Mouse (Mus musculus): Measurements from ENCODE around the gene Ubac2. TPM values are rescaled to one million over a fixed set of nuclear protein-coding genes. Genes with fewer than 3 reads are reported as not detected.

The Ubac2 gene
- polyA plus RNA-seq, 1 experiment from 2014 or later = 47.2 TPM

GRCm38 (mm10) chr14:122029851-122030250 is 151.4 kb downstream of the Ubac2 start:
- no peak for ATAC-seq (replicated peaks)
- Histone ChIP-seq H3K27ac (no peak overlapping the region), H3K4me1 (no peaks in the 10 kb centered on the region), H3K4me3 (no peak overlapping the region), H3K9me3 (no peaks in the 10 kb centered on the region), H3K27me3 (replicated peaks) (no peaks in the 10 kb centered on the region), H3K4me2 (no peak overlapping the region), H3K36me3 (replicated peaks) (no peaks in the 10 kb centered on the region), H3K9ac (no peak overlapping the region)
- WGBS = 86% methylated on average over 4 of the region's 4 CpGs

- H3K9me3 ChIP-seq = no peaks in the 10 kb centered on the region
- 81% methylated on average over 2 of the region's 2 CpGs for WGBS
- H3K36me3 ChIP-seq (replicated peaks) = no peaks in the 10 kb centered on the region
- H3K27ac ChIP-seq = no peak overlapping the region
- ATAC-seq (replicated peaks) = no peak
- H3K4me3 ChIP-seq = no peak overlapping the region
- no peak overlapping the region for H3K4me2 ChIP-seq
- H3K4me1 ChIP-seq = no peaks in the 10 kb centered on the region
- no peak overlapping the region for H3K9ac ChIP-seq
- no peaks in the 10 kb centered on the region for H3K27me3 ChIP-seq (replicated peaks)
Measured at GRCm38 (mm10) chr14:122032045-122032444, 153.6 kb downstream of the Ubac2 start.

- no peak within 1 kb of the TSS for H3K9ac ChIP-seq
- H3K36me3 ChIP-seq (replicated peaks) = no peaks in the 10 kb centered on the region
- H3K27ac ChIP-seq = no peak within 1 kb of the TSS
- H3K4me3 ChIP-seq = no peak within 1 kb of the TSS
- ATAC-seq (replicated peaks) = no peak
- H3K4me2 ChIP-seq = no peak within 1 kb of the TSS
- no peaks in the 10 kb centered on the region for H3K27me3 ChIP-seq (replicated peaks)
- WGBS = 92% methylated on average over 13 of the region's 13 CpGs
- H3K9me3 ChIP-seq = no peaks in the 10 kb centered on the region
- H3K4me1 ChIP-seq = no peaks in the 10 kb centered on the region
Measured at GRCm38 (mm10) chr14:122034451-122034850, 156.0 kb downstream of the Ubac2 start, which contains the start of gene Timm8a2. Gene Timm8a2, plus strand, starts transcription at chr14:122034674.

GRCm38 (mm10) chr14:122035181-122035580 is 156.8 kb downstream of the Ubac2 start:
- H3K36me3 ChIP-seq (replicated peaks) = no peaks in the 10 kb centered on the region
- H3K4me2 ChIP-seq = no peak overlapping the region
- H3K9ac ChIP-seq = no peak overlapping the region
- no peak overlapping the region for H3K27ac ChIP-seq
- H3K27me3 ChIP-seq (replicated peaks) = no peaks in the 10 kb centered on the region
- no peaks in the 10 kb centered on the region for H3K9me3 ChIP-seq
- H3K4me1 ChIP-seq = no peaks in the 10 kb centered on the region
- WGBS = 95% methylated on average over 1 of the region's 1 CpGs
- no peak for ATAC-seq (replicated peaks)
- H3K4me3 ChIP-seq = no peak overlapping the region

GRCm38 (mm10) chr14:122035860-122036259 is 157.4 kb downstream of the Ubac2 start:
- ATAC-seq (replicated peaks) = no peak
- H3K9ac ChIP-seq = no peak overlapping the region
- no peak overlapping the region for H3K4me3 ChIP-seq
- H3K27me3 ChIP-seq (replicated peaks) = no peaks in the 10 kb centered on the region
- H3K36me3 ChIP-seq (replicated peaks) = no peaks in the 10 kb centered on the region
- H3K27ac ChIP-seq = no peak overlapping the region
- 97% methylated on average over 2 of the region's 2 CpGs for WGBS
- H3K4me1 ChIP-seq = no peaks in the 10 kb centered on the region
- no peaks in the 10 kb centered on the region for H3K9me3 ChIP-seq
- H3K4me2 ChIP-seq = no peak overlapping the region

- H3K4me2 ChIP-seq = no peak overlapping the region
- no peak overlapping the region for H3K9ac ChIP-seq
- H3K27me3 ChIP-seq (replicated peaks) = no peaks in the 10 kb centered on the region
- no peak overlapping the region for H3K27ac ChIP-seq
- no peaks in the 10 kb centered on the region for H3K9me3 ChIP-seq
- no peak overlapping the region for H3K4me3 ChIP-seq
- WGBS = 87% methylated on average over 13 of the region's 13 CpGs
- no peaks in the 10 kb centered on the region for H3K4me1 ChIP-seq
- no peaks in the 10 kb centered on the region for H3K36me3 ChIP-seq (replicated peaks)
- no peak for ATAC-seq (replicated peaks)
Measured at GRCm38 (mm10) chr14:122038874-122039647, 160.6 kb downstream of the Ubac2 start.

- WGBS = 91% methylated on average over 3 of the region's 3 CpGs
- H3K4me2 ChIP-seq = no peak overlapping the region
- H3K9ac ChIP-seq = no peak overlapping the region
- no peak overlapping the region for H3K27ac ChIP-seq
- H3K9me3 ChIP-seq = no peaks in the 10 kb centered on the region
- no peak for ATAC-seq (replicated peaks)
- no peak overlapping the region for H3K4me3 ChIP-seq
- H3K27me3 ChIP-seq (replicated peaks) = no peaks in the 10 kb centered on the region
- H3K36me3 ChIP-seq (replicated peaks) = no peaks in the 10 kb centered on the region
- no peaks in the 10 kb centered on the region for H3K4me1 ChIP-seq
Measured at GRCm38 (mm10) chr14:122041413-122041825, 163.0 kb downstream of the Ubac2 start.

- H3K4me3 ChIP-seq = no peak overlapping the region
- no peak overlapping the region for H3K9ac ChIP-seq
- WGBS = 89% methylated on average over 8 of the region's 8 CpGs
- H3K4me2 ChIP-seq = no peak overlapping the region
- H3K36me3 ChIP-seq (replicated peaks) = no peaks in the 10 kb centered on the region
- H3K27ac ChIP-seq = no peak overlapping the region
- H3K27me3 ChIP-seq (replicated peaks) = no peaks in the 10 kb centered on the region
- H3K4me1 ChIP-seq = no peaks in the 10 kb centered on the region
- no peaks in the 10 kb centered on the region for H3K9me3 ChIP-seq
- no peak for ATAC-seq (replicated peaks)
Measured at GRCm38 (mm10) chr14:122042142-122042694, 163.8 kb downstream of the Ubac2 start.

GRCm38 (mm10) chr14:122047784-122048183 is 169.4 kb downstream of the Ubac2 start:
- no peaks in the 10 kb centered on the region for H3K4me1 ChIP-seq
- WGBS = 91% methylated on average over 8 of the region's 8 CpGs
- H3K4me3 ChIP-seq = no peak overlapping the region
- no peak for ATAC-seq (replicated peaks)
- H3K36me3 ChIP-seq (replicated peaks) = no peaks in the 10 kb centered on the region
- no peak overlapping the region for H3K27ac ChIP-seq
- no peak overlapping the region for H3K4me2 ChIP-seq
- no peak overlapping the region for H3K9ac ChIP-seq
- no peaks in the 10 kb centered on the region for H3K9me3 ChIP-seq
- no peaks in the 10 kb centered on the region for H3K27me3 ChIP-seq (replicated peaks)

GRCm38 (mm10) chr14:122048816-122049215 is 170.4 kb downstream of the Ubac2 start:
- Histone ChIP-seq H3K27ac (no peak overlapping the region), H3K9me3 (no peaks in the 10 kb centered on the region), H3K27me3 (replicated peaks) (no peaks in the 10 kb centered on the region), H3K9ac (no peak overlapping the region), H3K36me3 (replicated peaks) (no peaks in the 10 kb centered on the region), H3K4me1 (no peaks in the 10 kb centered on the region), H3K4me2 (no peak overlapping the region), H3K4me3 (no peak overlapping the region)
- 87% methylated on average over 9 of the region's 9 CpGs for WGBS
- no peak for ATAC-seq (replicated peaks)

- ATAC-seq (replicated peaks) = no peak
- H3K9ac ChIP-seq = no peak overlapping the region
- H3K4me2 ChIP-seq = no peak overlapping the region
- no peaks in the 10 kb centered on the region for H3K9me3 ChIP-seq
- no peaks in the 10 kb centered on the region for H3K36me3 ChIP-seq (replicated peaks)
- no peaks in the 10 kb centered on the region for H3K27me3 ChIP-seq (replicated peaks)
- WGBS = 87% methylated on average over 9 of the region's 9 CpGs
- H3K4me1 ChIP-seq = no peaks in the 10 kb centered on the region
- H3K27ac ChIP-seq = no peak overlapping the region
- H3K4me3 ChIP-seq = no peak overlapping the region
Measured at GRCm38 (mm10) chr14:122052896-122053635, 174.6 kb downstream of the Ubac2 start.

- Histone ChIP-seq H3K4me1 (no peaks in the 10 kb centered on the region), H3K9ac (no peak overlapping the region), H3K36me3 (replicated peaks) (no peaks in the 10 kb centered on the region), H3K9me3 (no peaks in the 10 kb centered on the region), H3K27ac (no peak overlapping the region), H3K4me2 (no peak overlapping the region), H3K4me3 (no peak overlapping the region), H3K27me3 (replicated peaks) (no peaks in the 10 kb centered on the region)
- ATAC-seq (replicated peaks) = no peak
- WGBS = 83% methylated on average over 6 of the region's 6 CpGs
Measured at GRCm38 (mm10) chr14:122056871-122057270, 178.5 kb downstream of the Ubac2 start.

Data from midbrain, embryonic 15.5 days (tissue).